Mouse (Mus musculus): Measurements from ENCODE around the gene Naaladl2.

DNA sequence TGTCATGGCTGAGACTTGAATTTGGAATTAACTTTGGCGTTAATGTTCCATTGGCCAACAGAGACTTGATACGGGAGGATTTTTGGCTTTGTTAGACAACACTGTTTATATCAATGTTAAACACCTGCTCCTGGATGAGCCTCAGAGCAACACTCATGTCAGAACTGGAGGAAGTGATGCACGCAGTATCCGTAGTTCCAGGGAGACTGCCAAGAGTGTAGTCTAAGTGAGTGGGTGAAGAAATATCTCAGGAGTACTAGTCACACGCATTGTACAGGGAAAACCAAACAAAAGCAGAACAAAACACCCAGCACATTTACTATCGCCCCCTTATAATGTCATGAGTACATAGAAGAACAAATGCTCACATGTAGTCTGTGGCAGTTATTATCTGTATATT, 703.4 kb downstream of the Naaladl2 start:
- TF ChIP-seq EP300 (IDR thresholded peaks at IDR 0.05) (no peak), CTCF (IDR thresholded peaks at IDR 0.05) (no peak)
